Mouse (Mus musculus) kidney, adult 18-20 months (tissue): ENCODE data around the gene Plxnb3.
"Not testable (repeated sequence)": the region's sequence is repeated elsewhere in the genome, so short reads cannot be mapped to it uniquely, and the experiment has no call there.

Experiments used
- DNase-seq: peaks from one replicate; pipeline ENCODE4 v3.0.0; 2021

Plxnb3 gene

GRCm38 (mm10) chrX:73756334-73757140 is at the start of gene Plxnb3:
TSS of gene Plxnb3 (plus strand) at chrX:73757090.
- DNase-seq: no peak

- peak; percentile 47 for DNase-seq
These were observed 41.3 kb upstream of the Plxnb3 start for GRCm38 (mm10) chrX:73715476-73716108.

GRCm38 (mm10) chrX:73716109-73716661 is 40.7 kb upstream of the Plxnb3 start, which contains the start of the genes Bcap31 and Abcd1:
TSS of gene Bcap31 (minus strand) at chrX:73716175.
TSS of gene Abcd1 (plus strand) at chrX:73716597.
- peak; percentile 95 for DNase-seq

- DNase-seq: peak; percentile 13
These were observed 40.0 kb upstream of the Plxnb3 start for GRCm38 (mm10) chrX:73716709-73717545.

GRCm38 (mm10) chrX:73717667-73718066 is 39.2 kb upstream of the Plxnb3 start:
- peak; percentile 8 for DNase-seq

GRCm38 (mm10) chrX:73718271-73718670 is 38.6 kb upstream of the Plxnb3 start:
- peak; percentile 12 for DNase-seq

GRCm38 (mm10) chrX:73718686-73719362 is 38.1 kb upstream of the Plxnb3 start:
- peak; percentile 54 for DNase-seq

- no peak for DNase-seq
These were observed 26.0 kb upstream of the Plxnb3 start for GRCm38 (mm10) chrX:73730908-73731307.

GRCm38 (mm10) chrX:73738155-73738554 is 18.7 kb upstream of the Plxnb3 start:
- DNase-seq: no peak

- no peak for DNase-seq
These were observed 17.7 kb upstream of the Plxnb3 start for GRCm38 (mm10) chrX:73739151-73739550.

- DNase-seq: not testable (repeated sequence)
These were observed 17.0 kb upstream of the Plxnb3 start for GRCm38 (mm10) chrX:73739841-73740240.

GRCm38 (mm10) chrX:73744774-73745481 is 12.0 kb upstream of the Plxnb3 start:
- no peak for DNase-seq

- DNase-seq: no peak
These were observed 7.9 kb upstream of the Plxnb3 start for GRCm38 (mm10) chrX:73748977-73749376.

- no peak for DNase-seq
These were observed 1.9 kb downstream of the Plxnb3 start for GRCm38 (mm10) chrX:73758611-73759290.

GRCm38 (mm10) chrX:73765311-73765710 is 8.4 kb downstream of the Plxnb3 start:
- peak; percentile 55 for DNase-seq

- no peak for DNase-seq
These were observed 10.4 kb downstream of the Plxnb3 start for GRCm38 (mm10) chrX:73767267-73767666.

- DNase-seq: no peak
These were observed 17.4 kb downstream of the Plxnb3 start, which contains the start of gene Srpk3 for GRCm38 (mm10) chrX:73774168-73774760. TSS of gene Srpk3 (plus strand) at chrX:73774405.

- no peak for DNase-seq
These were observed 18.1 kb downstream of the Plxnb3 start for GRCm38 (mm10) chrX:73774802-73775483.

GRCm38 (mm10) chrX:73782227-73782626 is 25.3 kb downstream of the Plxnb3 start:
- no peak for DNase-seq

- peak; percentile 21 for DNase-seq
These were observed 28.8 kb downstream of the Plxnb3 start for GRCm38 (mm10) chrX:73785666-73786065.
